Mouse (Mus musculus) liver, postnatal 0 days (tissue): ENCODE data around the gene Snx1. TPM values are rescaled to one million over a fixed set of nuclear protein-coding genes. Genes with fewer than 3 reads are reported as not detected.

Experiments used
- ATAC-seq: fragments of 200-750 bp; cut with Nextera tagmentation; 2 replicates; pipeline ENCODE4 v1.8.0; 2017; ENCODE audit warnings: mild to moderate bottlenecking, moderate library complexity
- DNase-seq: peaks from one replicate; pipeline ENCODE4 v3.0.0-alpha.2; 2016
- H3K27ac ChIP-seq: fragments of 300-500 bp; sonication (generic); 2 replicates; pipeline ENCODE4 v1.5.1; 2014; ENCODE audit warnings: antibody characterized with exemption, moderate library complexity, mild to moderate bottlenecking, low read depth
- H3K27me3 ChIP-seq: fragments of 300-500 bp; sonication (generic); 2 replicates; pipeline ENCODE4 v1.6.1; 2014; ENCODE audit warnings: low read length, control low read depth, mixed read lengths; ENCODE audit not compliant: insufficient read depth
- H3K36me3 ChIP-seq: fragments of 300-500 bp; sonication (generic); replicated peaks from 2 replicates; pipeline ENCODE4 v1.6.1; 2014; ENCODE audit warnings: mild to moderate bottlenecking, control low read depth, low read length, moderate library complexity, mixed read lengths; ENCODE audit not compliant: insufficient read depth
- H3K4me1 ChIP-seq: fragments of 300-500 bp; sonication (generic); 2 replicates; pipeline ENCODE4 v1.6.1; 2014; ENCODE audit warnings: antibody characterized with exemption, mild to moderate bottlenecking, control low read depth; ENCODE audit not compliant: insufficient read depth
- H3K4me2 ChIP-seq: fragments of 300-500 bp; sonication (generic); 2 replicates; pipeline ENCODE4 v1.6.1; 2014; ENCODE audit warnings: low read depth, mild to moderate bottlenecking, low read length, moderate library complexity, mixed read lengths
- H3K4me3 ChIP-seq: fragments of 300-500 bp; sonication (generic); 2 replicates; pipeline ENCODE4 v1.5.1; 2014; ENCODE audit warnings: low read depth, low read length
- H3K9ac ChIP-seq: fragments of 300-500 bp; sonication (generic); replicated peaks from 2 replicates; pipeline ENCODE4 v1.6.1; 2014; ENCODE audit warnings: mild to moderate bottlenecking, moderate library complexity
- H3K9me3 ChIP-seq: fragments of 300-500 bp; sonication (generic); 2 replicates; pipeline ENCODE4 v1.6.1; 2016; ENCODE audit warnings: mild to moderate bottlenecking, control low read depth, low read length, mixed read lengths
- CTCF ChIP-seq: sonication (generic); IDR thresholded peaks from 2 replicates; pipeline ENCODE4 v1.5.1; 2016; ENCODE audit warnings: antibody characterized with exemption, low read depth
- EP300 ChIP-seq: IDR thresholded peaks from 2 replicates; pipeline ENCODE4 v1.6.1; 2016; ENCODE audit warnings: antibody characterized with exemption, low read depth, mild to moderate bottlenecking
- WGBS: fragments of 180-500 bp; shearing (Covaris S2); extraction: QIAGEN DNeasy Blood & Tissue Kit; methylation state at CpG from one replicate; pipeline ENCODE4 v1.1.7; 2014; ENCODE audit not compliant: insufficient replicate concordance; 5-methylcytosine and 5-hydroxymethylcytosine counted together
- polyA plus RNA-seq: library from polyadenylated mRNA; unstranded; fragments of >200 nt; fragmentation: Nextera tagmentation; extraction: Ambion mirVana; gene quantifications from 2 replicates; pipeline ENCODE4 v1.2.1, GENCODE M21; 2015

Gene Snx1
- polyA plus RNA-seq, 1 experiment from 2014 or later = 34.5 TPM

GRCm38 (mm10) chr9:66087062-66087461, 39.3 kb downstream of the Snx1 start:
- no peaks in the 10 kb centered on the region for H3K27me3 ChIP-seq
- H3K4me1 ChIP-seq = 0 out of 2 replicates have a peak, but pooled peaks cover 2% of the 10 kb centered on the region
- H3K4me2 ChIP-seq = no peak overlapping the region
- no peaks in the 10 kb centered on the region for H3K9me3 ChIP-seq
- peaks cover 42% of the 10 kb centered on the region for H3K36me3 ChIP-seq
- H3K27ac ChIP-seq = no peak overlapping the region
- 92% methylated on average over 7 of the region's 7 CpGs for WGBS
- ATAC-seq = no peak
- TF ChIP-seq EP300 (no peak), CTCF (no peak)
- no peak for DNase-seq
- no peak overlapping the region for H3K4me3 ChIP-seq
- H3K9ac ChIP-seq = no peak overlapping the region

GRCm38 (mm10) chr9:66084171-66084570, 42.2 kb downstream of the Snx1 start:
- DNase-seq (no peak), ATAC-seq (no peak)
- H3K4me2 ChIP-seq = no peak overlapping the region
- no peak overlapping the region for H3K9ac ChIP-seq
- H3K36me3 ChIP-seq = peaks cover 24% of the 10 kb centered on the region
- TF ChIP-seq CTCF = no peak
- no peak for TF ChIP-seq EP300
- H3K4me1 ChIP-seq = no peaks in the 10 kb centered on the region
- no peak overlapping the region for H3K27ac ChIP-seq
- no peaks in the 10 kb centered on the region for H3K27me3 ChIP-seq
- H3K9me3 ChIP-seq = no peaks in the 10 kb centered on the region
- 81% methylated on average over 3 of the region's 3 CpGs for WGBS
- no peak overlapping the region for H3K4me3 ChIP-seq

GRCm38 (mm10) chr9:66081999-66082398, 44.4 kb downstream of the Snx1 start:
- Histone ChIP-seq H3K36me3 (peaks cover 2% of the 10 kb centered on the region; the same call in 1 of the 2 replicates), H3K27me3 (no peaks in the 10 kb centered on the region), H3K4me1 (peaks cover 2% of the 10 kb centered on the region; the same call in 1 of the 2 replicates), H3K9me3 (no peaks in the 10 kb centered on the region), H3K4me2 (no peak overlapping the region), H3K9ac (no peak overlapping the region), H3K27ac (no peak overlapping the region), H3K4me3 (no peak overlapping the region)
- ATAC-seq (no peak), DNase-seq (no peak)
- no peak for TF ChIP-seq EP300
- no peak for TF ChIP-seq CTCF
- WGBS = 62% methylated on average over 4 of the region's 4 CpGs

DNA sequence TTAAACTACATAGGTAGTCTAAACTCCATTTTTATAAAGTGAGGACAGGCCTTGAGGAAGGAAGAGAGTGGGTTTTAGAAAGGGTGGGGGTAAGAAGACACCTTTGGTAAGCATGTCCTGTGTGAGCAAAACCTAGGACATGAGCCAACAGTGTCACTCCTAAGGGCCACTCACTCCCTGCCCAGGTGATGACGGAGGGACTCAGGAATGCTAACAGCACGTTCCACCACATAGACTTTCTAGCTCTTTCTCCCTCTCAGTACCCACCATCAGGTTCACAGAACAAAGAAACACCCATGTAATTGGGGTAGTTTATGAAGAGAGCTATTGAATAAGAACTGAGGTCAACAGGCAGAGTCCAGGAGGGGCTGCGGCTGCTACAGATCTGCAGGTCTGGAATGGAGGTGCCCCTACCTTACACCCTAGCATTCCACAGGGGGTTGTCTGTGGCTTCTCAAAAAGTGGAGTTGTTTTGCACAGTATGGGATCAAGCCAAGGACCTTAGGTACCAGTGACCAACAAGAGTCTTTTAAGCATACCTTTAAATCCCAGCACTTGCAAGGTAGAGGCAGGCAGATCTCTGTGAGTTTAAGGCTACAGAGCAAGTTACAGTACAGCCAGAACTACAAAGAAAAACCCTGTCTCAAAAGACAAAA, 45.5 kb downstream of the Snx1 start:
- 75% methylated on average over 3 of the region's 3 CpGs for WGBS

GRCm38 (mm10) chr9:66078493-66078892, 47.9 kb downstream of the Snx1 start:
- H3K9ac ChIP-seq = no peak overlapping the region
- no peaks in the 10 kb centered on the region for H3K9me3 ChIP-seq
- no peak overlapping the region for H3K27ac ChIP-seq
- H3K36me3 ChIP-seq = no peaks in the 10 kb centered on the region
- WGBS = 26% methylated on average over 14 of the region's 14 CpGs
- TF ChIP-seq EP300 = no peak
- no peak for TF ChIP-seq CTCF
- DNase-seq = no peak
- no peaks in the 10 kb centered on the region for H3K27me3 ChIP-seq
- no peak overlapping the region for H3K4me3 ChIP-seq
- no peak overlapping the region for H3K4me2 ChIP-seq
- ATAC-seq = no peak
- H3K4me1 ChIP-seq = peaks cover 2% of the 10 kb centered on the region; the same call in 1 of the 2 replicates

More for the DNA sequence above, 45.5 kb downstream of the Snx1 start:
- Histone ChIP-seq H3K4me2 (no peak overlapping the region), H3K27ac (no peak overlapping the region), H3K36me3 (no peaks in the 10 kb centered on the region), H3K4me1 (peaks cover 2% of the 10 kb centered on the region; the same call in 1 of the 2 replicates), H3K27me3 (no peaks in the 10 kb centered on the region), H3K9ac (no peak overlapping the region), H3K9me3 (no peaks in the 10 kb centered on the region), H3K4me3 (no peak overlapping the region)
- ATAC-seq (no peak), DNase-seq (no peak)
- no peak for TF ChIP-seq CTCF

- TF ChIP-seq CTCF (no peak), EP300 (no peak)
- Histone ChIP-seq H3K9me3 (no peaks in the 10 kb centered on the region), H3K4me3 (no peak overlapping the region), H3K27ac (no peak overlapping the region), H3K36me3 (no peaks in the 10 kb centered on the region), H3K27me3 (no peaks in the 10 kb centered on the region), H3K4me2 (no peak overlapping the region), H3K9ac (no peak overlapping the region), H3K4me1 (peaks cover 2% of the 10 kb centered on the region; the same call in 1 of the 2 replicates)
- 69% methylated on average over 3 of the region's 3 CpGs for WGBS
- DNase-seq (no peak), ATAC-seq (no peak)
Observed at GRCm38 (mm10) chr9:66078072-66078471, 48.3 kb downstream of the Snx1 start.

- no peak overlapping the region for H3K9ac ChIP-seq
- no peak for TF ChIP-seq EP300
- TF ChIP-seq CTCF = no peak
- 71% methylated on average over 7 of the region's 7 CpGs for WGBS
- ATAC-seq (no peak), DNase-seq (no peak)
- H3K4me2 ChIP-seq = no peak overlapping the region
- no peak overlapping the region for H3K27ac ChIP-seq
- no peaks in the 10 kb centered on the region for H3K9me3 ChIP-seq
- H3K4me1 ChIP-seq = peaks cover 19% of the 10 kb centered on the region
- H3K36me3 ChIP-seq = peaks cover under 1% of the 10 kb centered on the region; the same call in 1 of the 2 replicates
- H3K27me3 ChIP-seq = peaks cover 12% of the 10 kb centered on the region
- H3K4me3 ChIP-seq = no peak overlapping the region
Observed at GRCm38 (mm10) chr9:66072754-66073153, 53.6 kb downstream of the Snx1 start.
